Mouse (Mus musculus) A20 (cell line): ENCODE measurements around the gene Ski.

ENCODE experiments used
- DNase-seq: peaks from one replicate; pipeline ENCODE4 v3.0.0-alpha.2; 2011; ENCODE audit warnings: low read depth, low spot score

The Ski gene

GRCm38 (mm10) chr4:155214188-155214587, 8.2 kb downstream of the Ski start:
- no peak for DNase-seq

GRCm38 (mm10) chr4:155213752-155214054, 8.7 kb downstream of the Ski start:
- DNase-seq = no peak

- DNase-seq = no peak
Observed at GRCm38 (mm10) chr4:155213052-155213751, 9.2 kb downstream of the Ski start.

- no peak for DNase-seq
Observed at GRCm38 (mm10) chr4:155209494-155209893, 12.9 kb downstream of the Ski start.

- no peak for DNase-seq
Observed at GRCm38 (mm10) chr4:155209079-155209478, 13.3 kb downstream of the Ski start.

- DNase-seq = no peak
Observed at GRCm38 (mm10) chr4:155208613-155209012, 13.8 kb downstream of the Ski start.

GRCm38 (mm10) chr4:155207841-155208240, 14.6 kb downstream of the Ski start:
- no peak for DNase-seq

- DNase-seq = no peak
Observed at GRCm38 (mm10) chr4:155206498-155206897, 15.9 kb downstream of the Ski start.

GRCm38 (mm10) chr4:155205919-155206318, 16.5 kb downstream of the Ski start:
- no peak for DNase-seq

- no peak for DNase-seq
Observed at GRCm38 (mm10) chr4:155201764-155202163, 20.6 kb downstream of the Ski start.

GRCm38 (mm10) chr4:155200861-155201390, 21.5 kb downstream of the Ski start:
- peak; percentile 82 for DNase-seq

GRCm38 (mm10) chr4:155197726-155198125, 24.7 kb downstream of the Ski start:
- no peak for DNase-seq

GRCm38 (mm10) chr4:155195204-155195603, 27.2 kb downstream of the Ski start:
- no peak for DNase-seq

GRCm38 (mm10) chr4:155190275-155190674, 32.1 kb downstream of the Ski start:
- no peak for DNase-seq

GRCm38 (mm10) chr4:155189711-155190139, 32.7 kb downstream of the Ski start:
- no peak for DNase-seq

GRCm38 (mm10) chr4:155188803-155189202, 33.6 kb downstream of the Ski start:
- DNase-seq = no peak

- no peak for DNase-seq
Observed at GRCm38 (mm10) chr4:155188341-155188740, 34.1 kb downstream of the Ski start.

- peak; percentile 19 for DNase-seq
Observed at GRCm38 (mm10) chr4:155187192-155187674, 35.2 kb downstream of the Ski start.

GRCm38 (mm10) chr4:155185845-155186244, 36.5 kb downstream of the Ski start:
- DNase-seq = no peak

- DNase-seq = no peak
Observed at GRCm38 (mm10) chr4:155184248-155185070, 37.9 kb downstream of the Ski start.

- DNase-seq = no peak
Observed at GRCm38 (mm10) chr4:155183201-155183600, 39.2 kb downstream of the Ski start.

GRCm38 (mm10) chr4:155178981-155179512, 43.3 kb downstream of the Ski start:
- no peak for DNase-seq
